Mouse (Mus musculus) B cell, adult (primary cell): ENCODE results near the gene Tbc1d8b. TPM values are rescaled to one million over a fixed set of nuclear protein-coding genes. Genes with fewer than 3 reads are reported as not detected.

Source experiments
- total RNA-seq: library from RNA; stranded (reverse); gene quantifications from 4 replicates; pipeline ENCODE4 v1.2.4, GENCODE M21; 2023; ENCODE audit not compliant: inconsistent age

The Tbc1d8b gene
- 5.8 to 7.9 TPM (median 6.8 TPM) in 4 replicates for total RNA-seq

GRCm38 (mm10) chrX:139684775-139685695 is at the start of gene Tbc1d8b:
Tbc1d8b (plus strand) TSS chrX:139684996.

GRCm38 (mm10) chrX:139714381-139714780 is 29.6 kb downstream of the Tbc1d8b start, which contains the start of gene Gm15013:
Gm15013 (minus strand) TSS chrX:139714481.

GRCm38 (mm10) chrX:139782278-139783044 is 97.7 kb downstream of the Tbc1d8b start, which contains the start of gene Ripply1:
Ripply1 (minus strand) TSS chrX:139782353.

GRCm38 (mm10) chrX:139800406-139800878 is 115.6 kb downstream of the Tbc1d8b start, which contains the start of gene Cldn2:
Cldn2 (plus strand) TSS chrX:139800828.

Other genes with a start within 250 kb of the Tbc1d8b start
- gene D330045A20Rik, start 204.6 kb upstream of the Tbc1d8b start, total RNA-seq = not detected in 4 replicates
- not detected in 4 replicates for gene Rnf128, start 121.7 kb upstream of the Tbc1d8b start, total RNA-seq
- gene Gm15013, start 29.5 kb downstream of the Tbc1d8b start, total RNA-seq = not detected in 4 replicates
- gene Ripply1, start 97.4 kb downstream of the Tbc1d8b start, total RNA-seq = not detected in 4 replicates
- gene Cldn2, start 115.8 kb downstream of the Tbc1d8b start, total RNA-seq = not detected in 4 replicates
- not detected in 4 replicates for gene Morc4, start 186.7 kb downstream of the Tbc1d8b start, total RNA-seq